Mouse (Mus musculus): ENCODE data around the gene Edem1. TPM values are rescaled to one million over a fixed set of nuclear protein-coding genes. Genes with fewer than 3 reads are reported as not detected.
A peak's percentile ranks its signal among the peaks of the same experiment; 100 is the strongest.

Edem1 gene
- polyA plus RNA-seq, 1 experiment from 2014 or later = 15.8 TPM

- no peaks in the 10 kb centered on the region for H3K9me3 ChIP-seq
- no peaks in the 10 kb centered on the region for H3K36me3 ChIP-seq
- WGBS = 74% methylated on average over 3 of the region's 3 CpGs
- H3K27me3 ChIP-seq = no peaks in the 10 kb centered on the region
- no peak for ATAC-seq (ENCODE audit: low FRiP score, low read depth)
- no peak overlapping the region for H3K27ac ChIP-seq
- H3K4me3 ChIP-seq = no peak overlapping the region
- H3K4me2 ChIP-seq (replicated peaks) = no peak overlapping the region
- H3K4me1 ChIP-seq = 0 out of 2 replicates have a peak, but pooled peaks cover 4% of the 10 kb centered on the region
- no peak overlapping the region for H3K9ac ChIP-seq
These were observed 21.0 kb upstream of the Edem1 start for GRCm38 (mm10) chr6:108807446-108807845.

- no peak overlapping the region for H3K27ac ChIP-seq
- H3K4me2 ChIP-seq (replicated peaks) = no peak overlapping the region
- 61% methylated on average over 1 of the region's 1 CpGs for WGBS
- no peak for ATAC-seq (ENCODE audit: low FRiP score, low read depth)
- no peaks in the 10 kb centered on the region for H3K9me3 ChIP-seq
- H3K4me1 ChIP-seq = 0 out of 2 replicates have a peak, but pooled peaks cover 4% of the 10 kb centered on the region
- no peak overlapping the region for H3K4me3 ChIP-seq
- H3K9ac ChIP-seq = no peak overlapping the region
- no peaks in the 10 kb centered on the region for H3K36me3 ChIP-seq
- H3K27me3 ChIP-seq = no peaks in the 10 kb centered on the region
These were observed 19.7 kb upstream of the Edem1 start for GRCm38 (mm10) chr6:108808786-108809185.

GRCm38 (mm10) chr6:108810237-108810636 lies 18.2 kb upstream of the Edem1 start:
- Histone ChIP-seq H3K4me2 (replicated peaks) (no peak overlapping the region), H3K27ac (no peak overlapping the region), H3K9me3 (no peaks in the 10 kb centered on the region), H3K4me3 (no peak overlapping the region), H3K27me3 (no peaks in the 10 kb centered on the region), H3K4me1 (0 out of 2 replicates have a peak, but pooled peaks cover 1% of the 10 kb centered on the region), H3K9ac (no peak overlapping the region), H3K36me3 (peaks cover 6% of the 10 kb centered on the region; the same call in 1 of the 2 replicates)
- no peak for ATAC-seq (ENCODE audit: low FRiP score, low read depth)
- 74% methylated on average over 10 of the region's 10 CpGs for WGBS

- Histone ChIP-seq H3K27ac (no peak overlapping the region), H3K27me3 (no peaks in the 10 kb centered on the region), H3K9ac (no peak overlapping the region), H3K36me3 (peaks cover 14% of the 10 kb centered on the region), H3K9me3 (no peaks in the 10 kb centered on the region), H3K4me1 (no peaks in the 10 kb centered on the region), H3K4me2 (replicated peaks) (no peak overlapping the region), H3K4me3 (no peak overlapping the region)
- WGBS = 73% methylated on average over 2 of the region's 2 CpGs
- ATAC-seq (ENCODE audit: low FRiP score, low read depth) = no peak
These were observed 16.3 kb upstream of the Edem1 start for GRCm38 (mm10) chr6:108812134-108812533.

GRCm38 (mm10) chr6:108817510-108817909 lies 10.9 kb upstream of the Edem1 start:
- no peak for ATAC-seq (ENCODE audit: low FRiP score, low read depth)
- no peaks in the 10 kb centered on the region for H3K9me3 ChIP-seq
- H3K27me3 ChIP-seq = no peaks in the 10 kb centered on the region
- H3K36me3 ChIP-seq = peaks cover 54% of the 10 kb centered on the region
- WGBS = 73% methylated on average over 4 of the region's 4 CpGs
- no peak overlapping the region for H3K4me3 ChIP-seq
- H3K4me2 ChIP-seq (replicated peaks) = no peak overlapping the region
- H3K9ac ChIP-seq = no peak overlapping the region
- H3K4me1 ChIP-seq = no peaks in the 10 kb centered on the region
- no peak overlapping the region for H3K27ac ChIP-seq

GRCm38 (mm10) chr6:108824816-108825545 lies 3.5 kb upstream of the Edem1 start:
- Histone ChIP-seq H3K36me3 (peaks cover 35% of the 10 kb centered on the region), H3K27me3 (no peaks in the 10 kb centered on the region), H3K4me2 (replicated peaks) (no peak overlapping the region), H3K9ac (no peak overlapping the region), H3K4me1 (peaks cover 9% of the 10 kb centered on the region), H3K9me3 (no peaks in the 10 kb centered on the region), H3K4me3 (no peak overlapping the region), H3K27ac (no peak overlapping the region)
- WGBS = 62% methylated on average over 7 of the region's 7 CpGs
- ATAC-seq (ENCODE audit: low FRiP score, low read depth) = no peak

GRCm38 (mm10) chr6:108826070-108826469 lies 2.4 kb upstream of the Edem1 start:
- no peak overlapping the region for H3K27ac ChIP-seq
- H3K9ac ChIP-seq = no peak overlapping the region
- H3K36me3 ChIP-seq = peaks cover 26% of the 10 kb centered on the region
- H3K27me3 ChIP-seq = no peaks in the 10 kb centered on the region
- H3K4me2 ChIP-seq (replicated peaks) = no peak overlapping the region
- H3K4me1 ChIP-seq = peaks cover 12% of the 10 kb centered on the region
- H3K4me3 ChIP-seq = no peak overlapping the region
- H3K9me3 ChIP-seq = no peaks in the 10 kb centered on the region
- no peak for ATAC-seq (ENCODE audit: low FRiP score, low read depth)
- 72% methylated on average over 3 of the region's 3 CpGs for WGBS

- H3K4me3 ChIP-seq = peak overlapping the region; percentile 96
- H3K4me2 ChIP-seq (replicated peaks) = peak overlapping the region; percentile 91
- H3K27me3 ChIP-seq = no peaks in the 10 kb centered on the region
- peak overlapping the region; percentile 93 for H3K9ac ChIP-seq
- H3K27ac ChIP-seq = no peak overlapping the region
- no peak for ATAC-seq (ENCODE audit: low FRiP score, low read depth)
- H3K4me1 ChIP-seq = peaks cover 17% of the 10 kb centered on the region
- WGBS = 26% methylated on average over 5 of the region's 5 CpGs
- H3K36me3 ChIP-seq = peaks cover 21% of the 10 kb centered on the region
- H3K9me3 ChIP-seq = no peaks in the 10 kb centered on the region
These were observed 1.0 kb upstream of the Edem1 start for GRCm38 (mm10) chr6:108827336-108827920.

GRCm38 (mm10) chr6:108828872-108829271 lies 431 bp downstream of the Edem1 start:
- Histone ChIP-seq H3K36me3 (peaks cover 10% of the 10 kb centered on the region; the same call in 1 of the 2 replicates), H3K4me1 (peaks cover 17% of the 10 kb centered on the region), H3K27ac (peak overlapping the region; percentile 77), H3K4me2 (replicated peaks) (peak overlapping the region; percentile 91), H3K4me3 (peak overlapping the region; percentile 96), H3K9ac (peak overlapping the region; percentile 93), H3K9me3 (no peaks in the 10 kb centered on the region), H3K27me3 (no peaks in the 10 kb centered on the region)
- WGBS = under 1% methylated on average over 56 of the region's 56 CpGs
- peak; percentile 41 for ATAC-seq (ENCODE audit: low FRiP score, low read depth)

GRCm38 (mm10) chr6:108829386-108830370 lies 1.2 kb downstream of the Edem1 start:
- H3K27ac ChIP-seq = no peak overlapping the region
- H3K36me3 ChIP-seq = peaks cover 10% of the 10 kb centered on the region; the same call in 1 of the 2 replicates
- no peaks in the 10 kb centered on the region for H3K9me3 ChIP-seq
- no peaks in the 10 kb centered on the region for H3K27me3 ChIP-seq
- 14% methylated on average over 22 of the region's 22 CpGs for WGBS
- peaks cover 17% of the 10 kb centered on the region for H3K4me1 ChIP-seq
- ATAC-seq (ENCODE audit: low FRiP score, low read depth) = no peak
- H3K9ac ChIP-seq = peak overlapping the region; percentile 93
- H3K4me2 ChIP-seq (replicated peaks) = peak overlapping the region; percentile 91
- H3K4me3 ChIP-seq = peak overlapping the region; percentile 96

GRCm38 (mm10) chr6:108832170-108832569 lies 3.7 kb downstream of the Edem1 start:
- Histone ChIP-seq H3K4me3 (no peak overlapping the region), H3K27me3 (no peaks in the 10 kb centered on the region), H3K4me1 (peaks cover 26% of the 10 kb centered on the region), H3K4me2 (replicated peaks) (no peak overlapping the region), H3K9ac (no peak overlapping the region), H3K36me3 (peaks cover 9% of the 10 kb centered on the region), H3K9me3 (no peaks in the 10 kb centered on the region), H3K27ac (no peak overlapping the region)
- 86% methylated on average over 1 of the region's 1 CpGs for WGBS
- no peak for ATAC-seq (ENCODE audit: low FRiP score, low read depth)

GRCm38 (mm10) chr6:108832989-108833388 lies 4.5 kb downstream of the Edem1 start:
- Histone ChIP-seq H3K36me3 (peaks cover 17% of the 10 kb centered on the region), H3K27ac (no peak overlapping the region), H3K9me3 (no peaks in the 10 kb centered on the region), H3K4me3 (no peak overlapping the region), H3K4me2 (replicated peaks) (no peak overlapping the region), H3K4me1 (peaks cover 26% of the 10 kb centered on the region), H3K9ac (no peak overlapping the region), H3K27me3 (no peaks in the 10 kb centered on the region)
- ATAC-seq (ENCODE audit: low FRiP score, low read depth) = no peak
- WGBS = 85% methylated on average over 6 of the region's 6 CpGs

Data from limb, embryonic 13.5 days (tissue).